Comparison of ENCODE assay signal across 15 mouse cellular contexts in the genomic region with DNA sequence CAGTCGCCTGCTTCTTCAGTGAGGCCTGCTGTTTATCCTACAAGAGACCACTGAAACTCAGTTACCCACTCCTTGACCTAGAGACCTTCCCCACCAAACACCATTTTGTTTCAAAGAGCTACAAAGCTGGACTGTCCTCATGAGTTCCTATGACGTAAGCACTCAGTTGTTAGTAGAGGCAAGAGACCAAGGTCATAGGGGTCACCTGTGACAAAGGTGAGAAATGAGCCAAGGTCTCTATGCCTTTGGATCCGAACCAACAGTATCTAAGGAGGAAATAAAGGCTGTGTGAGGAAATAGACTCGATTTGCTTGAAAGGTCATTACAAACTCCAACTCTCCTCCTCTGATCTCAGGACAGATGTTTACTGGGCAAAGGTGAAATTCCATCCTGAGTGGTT.
"Had no signal": no experiment of that assay in that cellular context is flagged by ENCODE, and none has a peak within 500 bp of the region (broad histone marks: within the 10 kb centered on the region; RNA-seq: fewer than 3 reads in every experiment).

No protein-coding gene starts in this region.

- H3K27ac ChIP-seq: midbrain, embryonic 10.5 days; midbrain, embryonic 12.5 days; neural tube, embryonic 12.5 days had no signal

- DNase-seq: lung, adult 18-20 months; lung, embryonic 14.5 days; lung, postnatal 10 days; lung, postnatal 4 days; midbrain, embryonic 14.5 days; right cerebral cortex, postnatal 14 days; spleen, adult 18-20 months; thymus, adult 18-20 months; thymus, postnatal 14 days; thymus, postnatal 36 days had no signal

- H3K4me1 ChIP-seq: neural tube, embryonic 12.5 days had no signal

- H3K27me3 ChIP-seq: midbrain, embryonic 12.5 days; neural tube, embryonic 12.5 days had no signal

- H3K9me3 ChIP-seq: neural tube, embryonic 12.5 days had no signal

- H3K36me3 ChIP-seq: midbrain, embryonic 10.5 days; midbrain, embryonic 12.5 days; neural tube, embryonic 12.5 days had no signal

- H3K4me3 ChIP-seq: midbrain, embryonic 10.5 days; midbrain, embryonic 12.5 days; myocyte; neural tube, embryonic 12.5 days had no signal

- H3K4me2 ChIP-seq: lung, embryonic 14.5 days; midbrain, embryonic 12.5 days; neural tube, embryonic 12.5 days had no signal

- H3K9ac ChIP-seq: lung, embryonic 14.5 days; midbrain, embryonic 12.5 days; neural tube, embryonic 12.5 days had no signal

- ATAC-seq: midbrain, embryonic 16.5 days had no signal
